In the genomic region with DNA sequence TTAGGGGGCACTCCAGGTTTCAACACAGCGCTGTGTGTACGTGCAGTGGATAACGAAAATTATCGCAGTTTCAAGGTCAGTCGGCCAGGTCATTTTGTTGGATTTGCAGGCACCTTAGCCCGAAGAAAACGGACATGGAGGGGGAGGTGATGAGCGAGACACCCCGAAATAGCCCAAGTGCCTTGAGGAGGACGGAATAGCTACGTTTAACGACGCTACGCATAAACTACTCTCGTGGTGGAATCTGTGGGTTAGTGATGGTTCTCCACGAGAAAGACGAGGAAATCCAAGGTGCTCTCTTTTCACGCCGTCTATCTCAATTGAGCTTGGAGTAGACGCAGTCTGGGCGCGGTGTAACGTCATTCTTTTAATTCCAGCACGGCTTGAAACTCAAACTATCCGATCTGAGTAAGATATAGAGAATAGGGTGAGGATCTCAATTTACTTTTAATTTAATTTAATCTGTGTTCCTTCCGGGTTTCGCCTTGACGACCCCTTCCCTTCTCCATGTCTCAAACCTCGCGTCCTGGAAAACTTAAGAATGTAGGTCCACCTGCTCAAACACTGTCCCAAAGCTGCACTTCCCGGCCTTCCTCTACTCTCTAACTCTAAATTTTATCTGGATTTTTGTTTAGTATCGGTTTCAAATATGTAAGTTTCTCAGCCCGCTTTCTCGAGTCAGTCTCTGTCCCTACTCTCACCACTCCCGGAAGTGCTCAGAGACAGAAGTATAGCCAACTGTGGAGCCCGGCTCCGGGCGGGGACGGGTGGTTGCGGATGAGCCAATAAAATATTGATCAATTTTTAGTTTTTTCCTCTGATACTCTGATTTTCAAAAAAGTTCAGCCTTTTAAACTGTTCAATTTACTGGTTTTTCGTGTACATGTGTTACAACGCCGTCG, we compare ENCODE assay signal across 7 mouse cellular contexts. TPM values are rescaled to one million over a fixed set of nuclear protein-coding genes. Genes with fewer than 3 reads are reported as not detected.
DNase-seq lines count a peak whose midpoint lies in the region; ATAC-seq and TF ChIP-seq lines count a peak whose summit lies in the region.

No protein-coding gene starts in this region.

- WGBS in forebrain, embryonic 12.5 days, result under 1% methylated on average over 44 of the region's 44 CpGs
- 1% methylated on average over 44 of the region's 44 CpGs for WGBS in limb, embryonic 10.5 days

- peak overlapping the region; percentile 5; the same call in 1 of the 2 replicates for H3K9ac ChIP-seq in forebrain, embryonic 12.5 days

- H3K4me3 ChIP-seq in C2C12 (ENCODE audit: insufficient read depth, poor library complexity, severe bottlenecking), result no peak overlapping the region
- H3K4me3 ChIP-seq in E14TG2a.4 (replicated peaks; ENCODE audit: low read length), result peak overlapping the region; percentile 83
- H3K4me3 ChIP-seq in forebrain, embryonic 12.5 days (replicated peaks), result peak overlapping the region; percentile 48
- H3K4me3 ChIP-seq in limb, embryonic 10.5 days, result peak overlapping the region; percentile 60

- no peaks in the 10 kb centered on the region for H3K27me3 ChIP-seq in C2C12 (ENCODE audit: control insufficient read depth, insufficient read depth, insufficient read length)
- peaks cover 17% of the 10 kb centered on the region for H3K27me3 ChIP-seq in E14TG2a.4 (ENCODE audit: insufficient read depth, low read length)
- H3K27me3 ChIP-seq in forebrain, embryonic 12.5 days, result peaks cover 34% of the 10 kb centered on the region
- H3K27me3 ChIP-seq in limb, embryonic 10.5 days (ENCODE audit: low read depth, poor library complexity, severe bottlenecking), result peaks cover 37% of the 10 kb centered on the region

- peak overlapping the region; percentile 42 for H3ac ChIP-seq in C2C12 (ENCODE audit: control insufficient read depth, insufficient read length, low read depth)

- H3K36me3 ChIP-seq in C2C12 (ENCODE audit: control insufficient read depth, insufficient read depth) (no peaks in the 10 kb centered on the region), E14TG2a.4 (ENCODE audit: insufficient read depth, low read length) (no peaks in the 10 kb centered on the region)
- H3K36me3 ChIP-seq in forebrain, embryonic 12.5 days (replicated peaks), result no peaks in the 10 kb centered on the region
- H3K36me3 ChIP-seq in limb, embryonic 10.5 days, result no peaks in the 10 kb centered on the region

- ATAC-seq in forebrain, embryonic 12.5 days (ENCODE audit: low FRiP score), result no peak

- no peak overlapping the region for H3K27ac ChIP-seq in forebrain, embryonic 12.5 days
- no peak overlapping the region for H3K27ac ChIP-seq in limb, embryonic 10.5 days

- no peak for DNase-seq in limb, embryonic 10.5 days (ENCODE audit: low spot score)
- DNase-seq in natural killer cell, adult 2 months (ENCODE audit: low spot score in 2 of 2), result peak; percentile 39 to 51
- DNase-seq in adipocyte (ENCODE audit: low spot score), result no peak
- no peak for DNase-seq in ovary, postnatal 36 days (ENCODE audit: low spot score)

- H3K79me2 ChIP-seq in C2C12 (ENCODE audit: control insufficient read depth, insufficient read depth), result no peaks in the 10 kb centered on the region

- no peaks in the 10 kb centered on the region for H3K9me3 ChIP-seq in E14TG2a.4 (ENCODE audit: low read length)
- H3K9me3 ChIP-seq in forebrain, embryonic 12.5 days, result no peaks in the 10 kb centered on the region
- H3K9me3 ChIP-seq in limb, embryonic 10.5 days (replicated peaks), result no peaks in the 10 kb centered on the region

- H3K4me1 ChIP-seq in E14TG2a.4 (replicated peaks; ENCODE audit: low read depth, low read length), result peaks cover 20% of the 10 kb centered on the region
- peaks cover 3% of the 10 kb centered on the region; the same call in 1 of the 2 replicates for H3K4me1 ChIP-seq in forebrain, embryonic 12.5 days
- no peaks in the 10 kb centered on the region; the same call in 1 of the 2 replicates for H3K4me1 ChIP-seq in limb, embryonic 10.5 days

- H3K79me3 ChIP-seq in C2C12 (ENCODE audit: low read depth), result no peaks in the 10 kb centered on the region

- TF ChIP-seq CTCF in C2C12 (IDR thresholded peaks at IDR 0.05; ENCODE audit: control insufficient read depth, insufficient read depth, insufficient read length) (no peak), E14TG2a.4 (conservative IDR thresholded peaks at IDR 0.05; ENCODE audit: low read length) (no peak)

- peak overlapping the region; percentile 66 for H3K4me2 ChIP-seq in forebrain, embryonic 12.5 days

TF ChIP-seq in C2C12, 6 proteins besides CTCF, POLR2A, EP300 and RAD21:
- TF ChIP-seq MYOG (IDR thresholded peaks at IDR 0.05; ENCODE audit: control insufficient read depth, extremely low read depth, insufficient read length), result no peak
- TF ChIP-seq CEBPB (IDR thresholded peaks at IDR 0.05; ENCODE audit: low read depth), result no peak
- no peak for TF ChIP-seq USF1 (IDR thresholded peaks at IDR 0.05; ENCODE audit: low read depth)
- no peak for TF ChIP-seq FOSL1 (IDR thresholded peaks at IDR 0.05; ENCODE audit: insufficient read depth, low read length, poor library complexity, severe bottlenecking)
- TF ChIP-seq MYOD1 (IDR thresholded peaks at IDR 0.05; ENCODE audit: control insufficient read depth, insufficient read length, low read depth), result no peak
- TF ChIP-seq MAX (IDR thresholded peaks at IDR 0.05), result no peak

RNA-seq across cellular contexts. Expression of a gene that starts 10.6 kb away (rescaled TPM):
- 1.1 TPM for polyA plus RNA-seq in C2C12 (2012; fragmentation: generic; extraction: Trizol)
- 0.28 TPM in 1 of 2 replicates, not detected in the other for polyA plus RNA-seq in forebrain, embryonic 12.5 days (2016; fragmentation: Nextera tagmentation; extraction: Ambion mirVana)
- polyA plus RNA-seq in limb, embryonic 10.5 days (2016; fragmentation: Nextera tagmentation; extraction: Ambion mirVana), result 0.20 TPM in 1 of 2 replicates, not detected in the other

RNA-seq across cellular contexts. Expression of a gene that starts 15.2 kb away (rescaled TPM):
- polyA plus RNA-seq in C2C12 (2012; fragmentation: generic; extraction: Trizol), result 9.5 TPM
- 7.0 and 22.0 TPM in 2 replicates for polyA plus RNA-seq in forebrain, embryonic 12.5 days (2016; fragmentation: Nextera tagmentation; extraction: Ambion mirVana)
- 7.3 and 8.5 TPM in 2 replicates for polyA plus RNA-seq in limb, embryonic 10.5 days (2016; fragmentation: Nextera tagmentation; extraction: Ambion mirVana)

RNA-seq across cellular contexts. Expression of a gene that starts 15.5 kb away (rescaled TPM):
- polyA plus RNA-seq in C2C12 (2012; fragmentation: generic; extraction: Trizol), result 12.8 TPM
- 10.0 and 10.5 TPM in 2 replicates for polyA plus RNA-seq in forebrain, embryonic 12.5 days (2016; fragmentation: Nextera tagmentation; extraction: Ambion mirVana)
- 10.3 and 11.8 TPM in 2 replicates for polyA plus RNA-seq in limb, embryonic 10.5 days (2016; fragmentation: Nextera tagmentation; extraction: Ambion mirVana)

RNA-seq across cellular contexts. Expression of a gene that starts 21.0 kb away (rescaled TPM):
- 31.8 TPM for polyA plus RNA-seq in C2C12 (2012; fragmentation: generic; extraction: Trizol)
- polyA plus RNA-seq in forebrain, embryonic 12.5 days (2016; fragmentation: Nextera tagmentation; extraction: Ambion mirVana), result 44.5 and 46.9 TPM in 2 replicates
- 27.4 and 36.3 TPM in 2 replicates for polyA plus RNA-seq in limb, embryonic 10.5 days (2016; fragmentation: Nextera tagmentation; extraction: Ambion mirVana)

RNA-seq across cellular contexts. Expression of a gene that starts 22.6 kb away (rescaled TPM):
- 9.8 TPM for polyA plus RNA-seq in C2C12 (2012; fragmentation: generic; extraction: Trizol)
- 82.7 and 84.6 TPM in 2 replicates for polyA plus RNA-seq in forebrain, embryonic 12.5 days (2016; fragmentation: Nextera tagmentation; extraction: Ambion mirVana)
- 59.9 and 81.0 TPM in 2 replicates for polyA plus RNA-seq in limb, embryonic 10.5 days (2016; fragmentation: Nextera tagmentation; extraction: Ambion mirVana)

Comparison
In these comparisons a context has a peak if more than half of its experiments do, and no peak if none do; other contexts are left out.
1. DNase-seq: peak in natural killer cell, adult 2 months (2 of 2); none in limb, embryonic 10.5 days (single experiment), adipocyte (single experiment) and ovary, postnatal 36 days (single experiment).